Mouse (Mus musculus) retina, adult 2 months (tissue): Measurements from ENCODE around the gene Casc3.

Experiments
- DNase-seq: peaks from one replicate; pipeline ENCODE4 v3.0.0-alpha.2; 2012; ENCODE audit warnings: low read depth, low spot score

The Casc3 gene

DNA sequence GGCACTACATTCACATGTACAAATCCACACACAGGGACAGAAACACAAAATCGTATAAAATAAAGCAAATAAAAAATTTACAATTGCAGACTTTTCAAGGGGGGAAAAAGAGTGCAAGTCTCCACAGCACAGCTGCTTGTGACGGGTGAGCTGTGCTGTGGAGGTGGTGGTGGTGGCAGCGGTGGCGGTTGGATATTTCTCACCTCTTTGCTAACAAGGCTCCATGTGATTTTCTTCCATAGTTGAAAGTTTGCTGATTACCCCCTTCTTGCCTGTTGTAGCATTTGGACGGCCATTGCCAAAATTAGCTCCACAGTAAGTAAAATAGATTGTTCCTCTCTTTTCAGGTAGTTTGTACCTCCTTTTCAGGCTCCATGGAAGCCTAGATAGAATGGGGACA, at the start of gene Casc3:
Gene Casc3, plus strand, starts transcription at position 301 of the 400 bp plus-strand sequence.
- no peak for DNase-seq

DNA sequence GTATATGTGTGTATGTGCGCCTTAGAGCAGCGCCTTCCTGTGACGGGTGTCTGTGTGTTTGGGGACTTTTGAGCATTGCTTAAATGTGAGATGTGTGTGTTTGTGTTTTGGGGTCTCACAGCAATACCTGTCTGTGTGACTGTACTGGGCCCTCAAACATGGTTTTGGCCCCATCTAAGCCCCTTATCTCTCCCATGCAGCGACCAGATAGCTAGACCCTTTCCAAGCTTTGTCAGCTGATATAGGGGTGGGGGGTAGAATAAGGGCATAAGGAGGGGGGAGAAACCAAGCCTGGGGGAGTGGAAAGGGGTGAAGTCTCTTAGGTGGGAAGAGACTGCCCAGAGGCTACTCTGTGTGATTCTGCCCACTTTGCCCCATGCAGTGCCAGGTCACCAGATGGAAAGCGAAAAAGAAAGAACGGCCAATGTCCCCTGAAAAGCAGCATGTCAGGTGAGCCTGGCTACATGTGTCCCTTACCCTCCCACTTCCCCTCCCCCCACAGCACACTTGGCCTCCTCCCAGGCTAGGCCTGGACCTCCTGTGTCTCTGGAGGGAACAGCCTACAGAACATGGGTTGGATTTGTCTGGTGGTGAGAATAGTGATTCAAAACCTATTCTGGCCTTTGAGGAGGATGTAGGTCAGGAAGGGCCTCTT, 48.9 kb upstream of the Casc3 start:
- DNase-seq = no peak

- no peak for DNase-seq
Observed at GRCm38 (mm10) chr11:98756711-98757110, 48.0 kb upstream of the Casc3 start.

DNA sequence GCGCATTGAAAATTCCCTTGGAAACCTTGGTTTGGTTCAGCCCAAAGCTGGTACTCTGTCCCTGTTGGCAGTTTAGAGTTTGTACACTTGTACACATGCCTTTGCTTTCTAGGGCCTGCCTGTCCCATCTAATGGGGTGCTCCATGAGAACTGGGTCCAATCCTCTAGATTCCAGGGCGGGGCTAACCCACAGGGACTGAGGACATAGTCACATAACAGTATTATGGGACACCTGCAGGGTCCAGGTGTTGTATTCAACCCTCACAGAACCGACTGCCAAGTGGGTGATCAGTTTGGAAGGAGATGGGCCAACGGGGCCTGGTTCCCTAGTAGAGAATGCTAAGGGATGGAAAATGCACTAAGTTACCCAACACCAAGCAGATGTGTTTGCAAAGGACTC, 42.8 kb upstream of the Casc3 start:
- DNase-seq = no peak

GRCm38 (mm10) chr11:98762756-98763501, 41.8 kb upstream of the Casc3 start:
- DNase-seq = no peak

GRCm38 (mm10) chr11:98763502-98763861, 41.2 kb upstream of the Casc3 start:
- DNase-seq = no peak

DNA sequence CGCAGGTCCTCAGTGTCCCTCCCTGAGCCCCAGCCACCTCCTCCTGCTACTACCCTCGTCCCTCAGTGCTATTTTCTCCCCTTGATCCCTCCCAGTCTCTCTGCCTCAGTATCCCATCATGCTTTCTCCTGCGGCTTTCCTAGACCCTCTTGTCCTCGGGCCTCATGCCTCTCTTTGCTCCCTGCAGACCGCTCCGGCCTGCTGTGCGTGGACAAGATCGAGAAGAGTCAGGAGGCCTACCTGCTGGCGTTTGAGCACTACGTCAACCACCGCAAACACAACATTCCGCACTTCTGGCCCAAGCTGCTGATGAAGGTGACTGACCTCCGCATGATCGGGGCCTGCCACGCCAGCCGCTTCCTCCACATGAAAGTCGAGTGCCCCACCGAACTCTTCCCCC, 40.6 kb upstream of the Casc3 start:
- no peak for DNase-seq

DNA sequence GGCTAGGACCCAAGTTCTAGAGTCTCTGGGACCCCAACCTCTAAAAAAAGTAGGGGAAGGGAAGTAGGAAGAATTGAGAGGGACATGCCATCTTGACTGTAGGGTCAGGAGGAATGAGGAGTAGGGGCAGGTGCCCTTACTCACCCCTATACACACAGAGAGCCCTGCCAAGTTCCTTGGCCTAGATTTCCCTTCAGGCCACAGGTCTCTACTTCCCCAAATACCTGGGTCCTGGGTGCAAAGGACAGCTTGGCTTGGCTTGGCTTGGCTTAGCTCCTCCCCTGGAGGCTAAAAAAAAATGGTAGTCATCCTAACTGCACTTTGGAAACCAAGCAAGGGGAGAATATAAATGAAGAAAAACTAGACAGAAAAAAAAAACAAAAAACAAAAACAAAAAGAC, 40.0 kb upstream of the Casc3 start:
- no peak for DNase-seq

- DNase-seq = no peak
Observed at GRCm38 (mm10) chr11:98765421-98766309, 39.0 kb upstream of the Casc3 start.

- no peak for DNase-seq
Observed at GRCm38 (mm10) chr11:98766346-98766745, 38.4 kb upstream of the Casc3 start.

- DNase-seq = no peak
Observed at GRCm38 (mm10) chr11:98766816-98767215, 37.9 kb upstream of the Casc3 start.

DNA sequence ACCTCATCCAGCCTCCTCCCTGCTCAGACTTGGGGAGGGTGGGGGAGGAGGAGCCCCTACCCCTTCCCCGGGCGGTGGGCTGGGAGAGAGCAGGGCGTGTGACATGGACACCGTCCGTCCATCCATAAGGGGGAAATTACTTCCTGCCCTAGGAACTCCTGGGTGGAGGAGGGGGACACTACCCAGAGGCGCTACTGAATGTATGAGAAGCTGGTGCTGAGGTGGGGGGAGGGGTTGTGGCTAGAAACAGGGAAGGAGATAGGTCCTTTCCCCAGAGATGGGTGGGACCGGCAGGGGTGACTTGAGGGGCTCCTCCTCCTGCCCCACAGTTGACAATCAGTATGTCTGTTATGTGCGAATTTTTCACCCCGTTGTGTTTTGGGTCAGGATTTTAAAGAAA, 37.4 kb upstream of the Casc3 start:
- DNase-seq = no peak

- DNase-seq = no peak
Observed at GRCm38 (mm10) chr11:98767713-98768112, 37.0 kb upstream of the Casc3 start.

DNA sequence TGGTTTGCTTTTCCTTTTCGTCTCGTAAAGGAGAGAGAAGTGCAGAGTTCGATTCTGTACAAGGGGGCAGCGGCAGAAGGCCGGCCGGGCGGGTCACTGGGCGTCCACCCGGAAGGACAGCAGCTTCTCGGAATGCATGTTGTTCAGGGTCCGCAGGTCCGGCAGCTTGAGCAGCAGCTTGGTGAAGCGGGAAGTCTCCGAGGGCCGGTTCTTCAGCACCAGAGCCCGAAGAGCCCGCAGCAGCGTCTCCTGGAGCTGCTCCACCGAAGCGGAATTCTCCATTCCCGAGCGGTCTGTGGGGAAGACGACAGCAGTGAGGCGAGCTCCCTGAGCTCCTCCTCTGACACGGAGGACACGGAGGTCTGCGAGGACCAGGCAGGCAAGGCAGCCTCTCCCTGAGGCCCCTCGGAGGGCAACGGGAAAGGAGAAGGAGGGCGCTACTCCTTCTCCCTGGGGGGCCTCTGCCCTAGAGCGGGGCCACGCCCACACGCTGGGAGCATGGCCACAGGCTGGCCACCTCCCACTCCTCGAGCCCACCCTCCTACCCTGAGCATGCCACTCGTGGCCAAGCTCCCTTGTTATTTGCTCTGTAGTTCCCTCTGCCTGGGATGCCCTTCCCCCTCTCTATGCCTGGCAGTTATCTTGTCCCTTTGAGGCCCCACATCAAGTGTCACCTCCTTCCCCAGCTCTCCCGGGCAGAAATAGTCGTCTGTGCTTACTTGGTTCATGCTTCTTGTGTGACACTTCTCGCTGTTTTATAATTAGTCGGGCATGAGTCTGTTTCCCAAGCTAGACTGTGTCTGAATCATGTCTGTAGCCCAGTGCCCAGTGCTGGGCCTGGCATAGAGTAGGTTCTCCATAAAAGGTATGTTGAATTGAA, 36.3 kb upstream of the Casc3 start:
- DNase-seq = no peak

GRCm38 (mm10) chr11:98769007-98769954, 35.4 kb upstream of the Casc3 start:
- no peak for DNase-seq

GRCm38 (mm10) chr11:98770096-98770975, 34.4 kb upstream of the Casc3 start:
- no peak for DNase-seq

- no peak for DNase-seq
Observed at GRCm38 (mm10) chr11:98771131-98771530, 33.6 kb upstream of the Casc3 start.

DNA sequence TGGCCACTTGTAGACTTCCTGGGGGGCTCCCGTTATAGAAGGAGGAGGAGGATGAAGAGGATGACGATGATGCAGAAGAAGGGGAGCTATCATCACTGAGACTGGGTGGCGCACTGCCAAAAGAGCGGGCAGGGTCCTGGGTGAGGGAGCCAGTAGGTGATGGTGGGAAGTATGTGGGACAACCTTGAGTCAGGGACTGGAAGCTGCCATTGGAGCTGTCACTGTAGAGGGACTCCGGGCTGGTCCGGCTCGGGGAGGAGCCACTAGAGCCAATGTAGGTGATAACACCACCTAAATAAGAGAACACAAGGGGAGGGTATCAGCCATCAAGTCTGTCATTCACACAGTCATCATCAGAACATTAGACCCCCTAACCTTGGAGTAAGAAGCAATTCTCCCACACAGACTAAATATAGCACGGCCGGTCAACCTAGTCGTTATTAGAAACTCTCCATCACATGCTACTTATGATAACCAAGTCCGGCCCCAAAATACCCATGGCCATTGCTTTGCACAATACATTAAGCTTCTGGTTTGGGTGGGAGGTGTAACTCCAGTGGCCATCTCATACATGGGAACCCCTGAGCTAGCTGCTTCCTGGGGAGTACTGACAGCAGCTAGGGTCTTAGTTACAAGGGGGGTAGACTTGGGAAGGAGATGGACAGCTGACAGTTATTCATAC, 32.7 kb upstream of the Casc3 start:
- DNase-seq = no peak
